Mouse (Mus musculus): Measurements from ENCODE around the gene Adi1. TPM values are rescaled to one million over a fixed set of nuclear protein-coding genes. Genes with fewer than 3 reads are reported as not detected.
A peak's percentile ranks its signal among the peaks of the same experiment; 100 is the strongest.

Adi1 gene
- total RNA-seq (2021), result 10 to 100 TPM; 32.0 to 36.8 TPM

- peak; percentile 89 to 90 for DNase-seq (ENCODE audit: low spot score in 2 of 2)
- intact Hi-C loops (cut with DNase I), result loop anchor here (2.0 kb wide), 1 partner anchor 75 kb away; the partner anchor contains the start of genes Eipr1 and Trappc12
Measured at GRCm38 (mm10) chr12:28675121-28675924, at the start of gene Adi1. Adi1 (plus strand) TSS chr12:28675231.

DNA sequence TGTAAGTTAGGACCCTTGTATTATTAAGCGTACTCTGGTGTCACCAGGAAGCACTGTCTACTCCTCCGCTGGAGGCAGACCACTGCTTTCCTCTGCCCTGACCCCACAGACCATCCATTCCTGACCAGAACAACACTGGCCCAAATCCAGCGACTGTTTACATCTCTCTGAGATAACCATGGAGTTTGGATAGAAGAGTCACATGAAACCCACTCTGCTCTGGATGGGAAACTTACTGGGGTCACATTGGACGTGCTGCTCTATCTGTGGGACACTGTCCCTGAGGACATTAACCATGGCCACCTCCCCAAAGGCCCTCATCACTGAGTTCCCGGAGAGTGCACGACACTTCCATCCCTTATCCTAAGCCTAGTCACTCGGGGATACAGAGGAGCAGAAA, 49.6 kb upstream of the Adi1 start:
- intact Hi-C loops (cut with DNase I), result no loop called here
- DNase-seq (ENCODE audit: low spot score in 2 of 2), result no peak

GRCm38 (mm10) chr12:28627092-28627491, 47.9 kb upstream of the Adi1 start:
- no peak for DNase-seq (ENCODE audit: low spot score in 2 of 2)
- intact Hi-C loops (cut with DNase I), result no loop called here

- intact Hi-C loops (cut with DNase I), result no loop called here
- no peak for DNase-seq (ENCODE audit: low spot score in 2 of 2)
Measured at GRCm38 (mm10) chr12:28628436-28628835, 46.6 kb upstream of the Adi1 start.

DNA sequence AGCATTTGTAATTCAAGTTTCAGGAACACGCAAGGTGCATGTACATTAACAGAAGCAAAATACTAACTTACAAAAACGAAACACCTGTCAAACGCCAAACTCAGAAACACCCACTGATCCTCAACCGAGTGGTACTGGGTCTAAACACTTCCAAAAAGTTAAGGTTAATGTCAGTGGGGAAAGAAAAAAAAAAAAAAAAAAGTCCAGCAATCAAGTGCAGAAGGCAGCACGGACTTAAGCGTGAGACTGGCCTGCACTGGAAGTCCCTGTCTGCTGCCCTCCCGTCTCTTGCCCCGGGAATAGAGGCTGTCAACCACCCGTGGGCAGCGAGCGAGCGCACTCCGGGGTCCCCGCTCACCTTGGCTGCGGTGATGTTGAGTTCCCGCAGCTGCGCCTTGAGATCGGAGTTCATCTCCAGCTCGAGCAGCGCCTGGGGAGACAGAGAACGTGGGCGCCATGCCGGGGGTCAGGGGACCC, 39.9 kb upstream of the Adi1 start:
- intact Hi-C loops (cut with DNase I), result loop anchor here (5.0 kb wide), 1 partner anchor 43 kb away; no protein-coding TSS in a partner anchor

DNA sequence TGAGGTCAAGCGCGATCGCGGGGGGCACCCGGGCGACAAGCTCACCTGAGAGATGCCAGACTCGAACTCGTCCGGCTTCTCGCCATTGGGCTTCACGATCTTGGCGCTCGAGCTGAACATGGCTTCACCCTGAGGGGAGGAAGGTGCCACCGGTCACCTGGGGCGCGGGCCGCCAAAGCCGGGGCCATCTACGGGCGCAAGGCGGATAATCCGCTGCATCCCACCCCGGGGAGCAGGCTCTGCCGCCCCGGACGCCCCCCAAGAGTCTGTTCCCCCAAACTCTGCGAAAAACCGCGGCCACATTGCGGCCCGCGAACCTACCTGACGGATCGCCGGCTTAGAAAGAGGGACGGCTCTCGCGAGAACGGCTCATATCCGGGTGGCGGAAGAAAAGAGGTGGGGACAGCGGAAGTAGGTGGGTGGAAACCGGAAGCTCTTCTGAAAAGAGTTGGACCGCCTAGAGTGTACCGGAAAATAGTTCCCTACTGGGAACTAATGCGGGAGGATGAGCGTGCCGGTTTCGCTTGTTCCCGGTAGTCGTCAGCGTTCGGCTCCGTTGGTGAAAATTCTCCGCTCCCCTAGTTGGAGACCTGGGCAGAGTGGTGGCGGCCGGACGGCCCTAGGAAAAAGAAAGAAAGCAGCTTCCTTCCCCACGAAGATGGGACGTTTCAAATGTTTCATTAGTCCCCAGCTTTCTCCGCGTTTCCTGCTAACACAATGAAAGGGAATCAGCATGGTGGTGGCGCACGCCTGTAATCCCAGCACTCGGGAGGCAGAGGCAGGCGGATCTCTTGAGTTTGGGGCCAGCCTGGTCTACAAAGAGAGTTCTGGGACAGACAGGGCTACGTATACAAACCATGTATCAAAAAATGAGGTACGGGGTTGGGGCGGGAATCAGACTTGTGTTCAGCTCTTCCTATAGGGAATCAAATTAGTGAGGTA, 39.2 kb upstream of the Adi1 start, which contains the start of gene Rps7:
Gene Rps7, minus strand, starts transcription at position 419 of the 942 bp plus-strand sequence.
- intact Hi-C loops (cut with DNase I), result loop anchor here (5.0 kb wide), 1 partner anchor 44 kb away; no protein-coding TSS in a partner anchor
- DNase-seq (ENCODE audit: low spot score in 2 of 2), result peak; percentile 91 to 94

More for the DNA sequence above, 39.9 kb upstream of the Adi1 start:
- DNase-seq (ENCODE audit: low spot score in 2 of 2), result no peak

DNA sequence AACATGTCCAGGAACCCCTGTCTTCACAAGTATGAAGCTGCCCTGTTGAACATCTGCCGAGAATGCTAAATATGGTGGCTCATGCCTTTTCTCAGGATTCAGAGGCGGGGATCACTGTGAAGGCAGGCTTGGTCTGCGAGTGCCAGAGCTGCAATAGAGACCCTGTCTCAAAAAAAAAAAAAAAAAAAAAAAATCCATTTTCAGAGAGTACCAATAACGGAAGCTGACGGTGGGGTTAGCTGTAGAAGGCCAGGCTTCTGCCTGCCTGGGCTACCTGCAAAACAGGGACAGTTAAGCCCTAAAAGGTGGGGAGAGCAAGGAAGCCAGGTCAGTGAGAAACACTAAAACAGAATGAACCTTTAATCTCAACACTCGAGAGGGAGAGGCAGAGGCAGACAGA, 38.5 kb upstream of the Adi1 start:
- intact Hi-C loops (cut with DNase I), result loop anchor here (5.0 kb wide), 1 partner anchor 44 kb away; no protein-coding TSS in a partner anchor

DNA sequence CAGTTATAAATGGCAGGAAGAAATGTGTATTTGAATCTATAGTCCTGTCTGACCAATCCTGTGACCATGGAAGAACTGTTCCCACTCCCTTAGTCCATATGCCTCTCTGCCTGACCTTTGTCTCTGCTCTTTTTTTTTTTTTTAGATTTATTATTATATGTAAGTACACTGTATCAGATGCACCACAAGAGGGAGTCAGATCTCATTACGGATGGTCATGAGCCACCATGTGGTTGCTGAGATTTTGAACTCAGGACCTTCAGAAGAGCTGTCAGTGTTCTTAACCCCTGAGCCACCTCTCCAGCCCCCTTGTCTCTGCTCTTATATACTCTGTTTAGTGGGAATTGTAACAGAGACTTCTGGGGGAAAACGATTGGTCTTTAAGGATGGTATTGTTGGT, 36.3 kb upstream of the Adi1 start:
- intact Hi-C loops (cut with DNase I), result loop anchor here (5.0 kb wide), 1 partner anchor 46 kb away; no protein-coding TSS in a partner anchor
- no peak for DNase-seq (ENCODE audit: low spot score in 2 of 2)

More for the DNA sequence above, 38.5 kb upstream of the Adi1 start:
- DNase-seq (ENCODE audit: low spot score in 2 of 2), result no peak

DNA sequence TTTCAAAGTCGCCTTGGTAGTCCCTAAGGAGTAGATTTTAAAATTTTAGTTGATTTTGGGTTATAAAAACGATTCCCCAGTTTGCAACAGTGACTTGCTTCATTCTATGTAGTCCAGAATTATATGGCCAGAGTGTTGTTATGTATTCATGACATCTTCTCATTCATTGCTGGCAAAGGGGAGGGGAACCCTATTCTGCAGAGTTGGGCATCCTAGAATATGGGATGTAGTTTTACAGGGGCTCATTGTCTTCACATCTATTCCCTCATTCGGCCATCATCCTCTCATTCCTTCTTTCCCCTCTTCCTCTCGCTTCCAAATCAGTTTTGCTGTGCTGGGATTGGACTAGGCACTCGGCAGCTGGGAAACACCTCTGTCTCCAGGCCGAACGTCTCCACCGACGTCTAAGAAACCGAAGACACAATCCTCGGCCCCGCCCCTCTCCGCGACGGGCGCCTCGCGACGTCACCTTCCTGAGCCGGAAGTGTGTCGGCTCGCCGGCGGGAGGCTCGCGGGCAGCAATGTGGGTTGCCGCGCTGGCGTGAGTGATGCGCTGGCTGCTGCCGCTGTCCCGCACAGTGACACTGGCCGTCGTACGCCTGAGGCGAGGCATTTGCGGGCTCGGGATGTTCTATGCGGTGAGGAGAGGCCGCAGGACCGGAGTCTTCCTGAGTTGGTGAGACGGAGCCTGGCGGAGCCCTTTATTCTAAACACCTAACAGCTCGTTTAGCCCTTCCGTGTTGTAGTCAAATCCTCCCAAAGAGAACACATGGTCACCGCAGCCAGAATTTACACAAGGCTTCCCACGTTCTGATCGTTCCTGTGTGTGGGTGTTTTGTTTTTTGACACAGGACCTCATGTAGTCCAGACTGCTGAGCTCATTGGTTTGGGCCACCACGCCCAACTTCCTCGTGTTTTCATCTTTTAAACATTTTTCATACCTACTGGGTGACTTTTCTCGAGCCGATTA, 25.6 kb upstream of the Adi1 start, which contains the start of gene Rnaseh1:
Gene Rnaseh1, plus strand, starts transcription at position 462 of the 970 bp plus-strand sequence.
- intact Hi-C loops (cut with DNase I), result no loop called here
- peak; percentile 93 to 94 for DNase-seq (ENCODE audit: low spot score in 2 of 2)

DNA sequence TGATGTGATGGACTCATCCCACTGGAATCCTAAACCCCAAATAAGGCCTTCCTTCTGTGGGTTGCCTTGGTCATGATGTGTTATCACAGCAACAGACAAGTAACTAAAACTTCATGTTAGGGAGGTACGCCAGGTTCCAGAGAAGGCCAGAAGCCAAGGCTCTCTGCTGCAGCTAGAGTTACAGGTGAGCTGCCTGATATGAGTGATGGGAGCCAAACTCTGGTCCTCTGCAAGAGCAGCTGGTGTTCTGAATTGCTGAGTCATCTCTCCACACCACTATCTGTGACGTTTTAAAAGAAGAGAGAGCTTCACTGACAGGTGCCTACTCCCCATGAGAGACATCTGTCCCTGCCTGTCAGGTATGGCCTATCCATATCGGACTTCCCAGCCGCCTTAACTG, 12.4 kb upstream of the Adi1 start:
- DNase-seq (ENCODE audit: low spot score in 2 of 2), result no peak
- intact Hi-C loops (cut with DNase I), result no loop called here

- intact Hi-C loops (cut with DNase I), result no loop called here
- no peak for DNase-seq (ENCODE audit: low spot score in 2 of 2)
Measured at GRCm38 (mm10) chr12:28666734-28667133, 8.3 kb upstream of the Adi1 start.

- DNase-seq (ENCODE audit: low spot score in 2 of 2), result no peak
- intact Hi-C loops (cut with DNase I), result no loop called here
Measured at GRCm38 (mm10) chr12:28667287-28667686, 7.7 kb upstream of the Adi1 start.

DNA sequence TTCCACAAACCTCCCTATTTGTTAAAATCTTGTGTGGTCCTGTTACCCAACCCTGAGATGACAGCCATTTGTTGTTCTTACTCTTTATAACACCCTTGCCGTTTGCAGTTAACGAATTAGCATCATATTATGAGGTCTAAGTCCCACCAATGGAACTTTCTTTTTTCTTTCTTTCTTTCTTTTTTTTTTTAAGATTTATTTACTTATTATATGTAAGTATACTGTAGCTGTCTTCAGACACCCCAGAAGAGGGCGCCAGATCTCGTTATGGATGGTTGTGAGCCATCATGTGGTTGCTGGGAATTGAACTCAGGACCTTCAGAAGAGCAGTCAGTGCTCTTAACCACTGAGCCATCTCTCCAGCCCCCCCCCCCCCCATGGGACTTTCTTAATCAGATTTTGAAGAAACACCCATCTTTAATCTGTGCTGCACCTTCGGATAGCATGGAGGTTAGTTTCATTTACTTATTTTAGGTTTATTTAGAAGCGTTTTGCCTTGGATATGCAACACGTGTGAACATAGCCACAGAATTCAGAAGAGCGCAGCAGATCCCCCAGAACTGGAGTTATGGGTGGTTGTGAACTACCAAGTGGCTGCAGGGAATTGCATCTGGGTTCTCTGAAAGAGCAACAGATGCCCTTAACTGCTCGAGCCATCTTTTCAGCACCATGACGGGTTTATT, 852 bp upstream of the Adi1 start:
- DNase-seq (ENCODE audit: low spot score in 2 of 2), result no peak
- intact Hi-C loops (cut with DNase I), result loop anchor here (2.0 kb wide), 1 partner anchor 77 kb away; the partner anchor contains the start of genes Eipr1 and Trappc12

- intact Hi-C loops (cut with DNase I), result loop anchor here (2.0 kb wide), 1 partner anchor 75 kb away; the partner anchor contains the start of genes Eipr1 and Trappc12
- DNase-seq (ENCODE audit: low spot score in 2 of 2), result no peak
Measured at GRCm38 (mm10) chr12:28675925-28676209, 836 bp downstream of the Adi1 start.

- DNase-seq (ENCODE audit: low spot score in 2 of 2), result no peak
Measured at GRCm38 (mm10) chr12:28684674-28685073, 9.6 kb downstream of the Adi1 start.

GRCm38 (mm10) chr12:28685771-28686170, 10.7 kb downstream of the Adi1 start:
- DNase-seq (ENCODE audit: low spot score in 2 of 2), result no peak
- intact Hi-C loops (cut with DNase I), result no loop called here

More at GRCm38 (mm10) chr12:28684674-28685073, 9.6 kb downstream of the Adi1 start:
- intact Hi-C loops (cut with DNase I), result no loop called here

DNA sequence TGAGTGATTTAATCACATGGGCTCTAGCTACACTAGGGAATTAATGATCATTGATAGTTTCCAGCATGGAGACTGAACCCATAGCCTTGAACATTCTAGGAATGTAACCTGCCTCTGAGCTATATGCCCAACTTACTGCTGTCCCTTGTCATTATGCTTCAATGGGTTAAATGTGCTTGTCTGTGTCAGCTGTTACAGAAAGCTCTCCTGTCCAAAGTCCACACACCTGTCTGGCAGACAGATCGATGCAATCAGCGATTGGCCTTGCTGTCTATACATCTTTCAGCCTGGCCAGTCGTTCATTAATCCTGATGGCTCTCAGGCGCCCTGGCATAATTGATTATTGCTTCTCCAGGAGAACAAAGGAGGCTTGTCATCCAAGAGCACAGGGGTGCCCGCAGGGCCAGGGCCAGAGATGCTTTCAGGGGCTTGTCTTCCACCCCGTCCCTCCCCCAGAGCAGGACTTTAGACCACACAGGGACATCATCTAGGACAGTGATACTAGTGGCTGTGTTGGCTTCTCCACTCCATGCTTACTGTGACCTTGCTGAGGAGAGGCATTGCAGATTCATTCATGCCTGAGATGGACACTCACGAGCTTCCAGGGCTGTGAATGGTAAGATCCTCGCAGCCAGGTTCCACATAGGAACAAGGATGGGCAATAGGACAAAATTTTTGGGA, 11.3 kb downstream of the Adi1 start:
- no peak for DNase-seq (ENCODE audit: low spot score in 2 of 2)
- intact Hi-C loops (cut with DNase I), result no loop called here

GRCm38 (mm10) chr12:28688996-28689395, 14.0 kb downstream of the Adi1 start:
- no peak for DNase-seq (ENCODE audit: low spot score in 2 of 2)
- intact Hi-C loops (cut with DNase I), result no loop called here

All from left cerebral cortex, postnatal 36 days (tissue).